Mouse (Mus musculus): ENCODE measurements at regions not wholly inside any gene's neighbourhood (a gene's known extent, or its start where the extent isn't known, plus 50 kb on each side); places are given as distances from the start of the nearest gene placed in this dataset.
"Not testable (repeated sequence)": the region's sequence is repeated elsewhere in the genome, so short reads cannot be mapped to it uniquely, and the experiment has no call there.

DNA sequence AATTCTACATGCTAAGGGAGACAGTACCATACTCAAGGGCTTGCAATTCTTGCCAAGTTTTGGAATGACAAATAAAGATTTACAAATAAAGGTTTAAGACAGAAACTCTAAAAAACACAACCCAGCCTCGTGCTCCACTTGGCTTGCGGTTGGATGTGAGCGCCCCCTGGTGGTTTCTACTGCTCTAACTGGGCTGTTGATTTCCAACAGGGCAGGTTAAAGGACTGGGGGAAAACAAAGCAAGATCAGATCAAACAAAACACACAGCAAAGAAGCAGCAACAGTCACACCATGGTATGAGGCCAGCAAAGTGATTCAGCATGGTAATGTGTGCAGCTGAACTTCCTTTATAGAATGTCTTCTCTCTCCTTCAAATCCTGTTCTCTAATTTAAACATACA lies 339.2 kb downstream of the Adam3 start:
- peak in 1 of 2 experiments; percentile 72 for DNase-seq

DNA sequence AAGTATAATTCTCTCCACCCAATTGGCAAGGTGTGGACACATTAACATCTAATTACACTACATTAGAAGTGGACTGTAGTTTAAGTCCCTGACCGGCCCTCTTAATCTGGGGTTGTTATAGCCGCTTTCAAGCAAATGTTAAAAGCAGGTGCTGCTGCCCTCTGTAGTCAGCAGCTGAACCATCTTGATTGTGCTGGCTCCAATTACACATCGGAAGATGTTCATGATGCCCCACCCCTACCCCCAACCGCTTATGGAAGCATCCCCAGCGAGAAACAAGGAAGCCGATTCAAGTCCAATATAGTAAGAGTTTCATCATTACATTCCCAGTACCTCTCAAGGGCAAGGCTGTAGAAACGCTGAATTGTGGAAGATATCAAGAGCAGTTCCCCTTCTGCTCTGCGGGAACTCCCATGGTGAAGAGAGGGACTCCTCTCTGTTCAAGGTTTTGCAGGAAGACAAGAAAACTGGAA lies 341.7 kb downstream of the Adam3 start:
- DNase-seq, result no peak

DNA sequence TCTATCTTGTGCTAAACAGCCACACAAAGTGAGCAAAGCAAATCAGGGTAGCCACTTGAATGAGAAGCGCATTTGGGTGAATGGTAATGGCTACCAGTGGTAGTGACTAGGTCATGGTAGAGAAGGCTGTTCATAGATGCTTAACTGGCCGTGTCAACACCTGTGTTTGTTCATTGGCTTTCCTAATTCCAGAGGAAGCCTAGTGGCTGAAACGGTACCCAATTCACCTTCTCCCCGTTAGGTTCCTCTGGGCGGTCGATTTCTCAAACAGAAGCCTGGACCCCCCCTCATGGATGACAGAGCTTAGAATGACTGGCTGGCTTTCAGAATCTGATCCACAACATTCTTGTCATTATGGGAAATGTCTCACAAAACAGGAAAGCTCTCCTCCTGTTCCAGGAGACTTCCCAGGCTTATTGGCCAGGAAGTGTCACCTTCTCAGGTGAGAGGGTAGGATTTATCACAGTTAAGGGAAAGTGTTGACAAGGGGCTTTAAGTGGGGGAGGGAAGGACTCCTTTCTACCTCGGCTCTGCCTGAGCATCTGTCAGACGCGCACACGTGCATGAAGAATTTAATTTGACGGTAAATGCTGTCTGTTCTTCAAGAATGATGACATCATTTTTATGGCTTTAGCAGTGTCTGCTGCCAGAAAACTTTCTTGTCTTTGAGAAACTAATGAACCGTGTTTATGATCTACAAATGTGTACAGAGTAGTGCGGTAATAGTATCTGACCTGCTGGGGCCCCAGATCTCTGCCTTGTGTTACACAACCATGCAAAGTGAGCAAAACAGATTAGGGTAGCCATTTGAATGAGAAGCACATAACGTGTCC lies 342.3 kb downstream of the Adam3 start:
- no peak for DNase-seq

DNA sequence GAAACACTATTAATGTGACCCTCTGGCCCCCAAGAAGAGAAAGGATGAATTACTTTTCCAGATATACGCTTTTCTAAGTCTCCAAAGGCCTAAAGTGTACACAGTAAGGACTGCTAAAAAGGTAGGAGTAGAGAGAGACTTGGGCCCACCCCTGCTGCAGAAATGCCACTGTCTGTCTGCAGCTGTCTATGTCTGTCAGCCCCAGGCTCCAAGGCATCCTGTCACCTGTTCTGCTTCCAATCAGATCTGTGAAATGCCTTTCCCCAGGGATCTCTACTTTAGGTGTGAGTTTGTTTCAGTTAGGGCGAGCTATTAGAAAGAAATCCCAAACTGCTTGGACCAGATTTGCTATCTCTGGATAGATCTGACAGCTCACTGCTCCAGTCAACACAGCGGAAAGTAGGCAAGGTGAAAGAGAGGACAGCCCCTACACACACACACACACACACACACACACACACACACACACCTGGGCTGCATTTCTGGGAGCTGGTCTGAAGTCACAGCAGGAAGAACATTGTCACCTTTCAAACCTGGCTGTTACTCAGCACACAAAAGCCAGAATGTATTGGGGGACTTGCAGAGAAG lies 343.9 kb downstream of the Adam3 start:
- DNase-seq, result no peak

DNA sequence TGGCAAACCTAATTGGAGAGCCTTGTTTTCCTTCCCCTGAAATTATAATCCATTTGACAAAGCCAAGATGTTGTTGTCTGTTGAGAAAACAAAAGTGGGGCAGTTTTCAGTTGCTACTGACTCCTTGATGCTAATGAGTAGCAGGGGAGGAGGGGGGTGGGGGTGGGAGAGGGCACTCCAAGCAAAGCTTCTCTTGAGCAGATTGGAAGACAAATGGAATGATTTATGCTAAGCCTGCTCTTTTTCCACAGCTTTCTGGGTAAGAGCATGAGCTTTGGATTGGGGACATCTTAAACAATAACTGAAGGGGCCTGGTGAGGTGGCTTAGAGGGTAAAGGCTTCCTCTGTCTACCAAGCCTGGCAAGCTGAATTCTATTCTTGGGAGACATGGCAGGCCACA lies 347.6 kb downstream of the Adam3 start:
- DNase-seq, result no peak

DNA sequence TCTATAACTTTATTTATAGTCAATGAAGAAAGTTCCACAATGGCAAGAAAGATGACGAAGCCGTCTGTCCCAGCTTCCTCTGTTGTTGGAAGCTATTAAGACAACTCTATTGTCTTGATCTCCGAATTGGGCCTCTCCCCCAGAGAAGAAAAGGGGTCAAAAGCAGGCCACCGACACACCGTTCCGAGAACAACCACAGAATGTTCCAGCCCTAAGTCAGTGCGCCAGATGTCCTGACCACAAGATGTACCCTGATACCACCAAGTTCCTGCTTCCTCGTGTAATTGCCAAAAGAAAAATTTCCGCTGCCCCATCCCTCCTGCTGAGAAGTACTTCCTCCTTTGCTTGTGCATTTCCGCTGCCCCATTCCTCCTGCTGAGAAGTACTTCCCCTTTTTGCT lies 348.8 kb downstream of the Adam3 start:
- not testable (repeated sequence) for DNase-seq

DNA sequence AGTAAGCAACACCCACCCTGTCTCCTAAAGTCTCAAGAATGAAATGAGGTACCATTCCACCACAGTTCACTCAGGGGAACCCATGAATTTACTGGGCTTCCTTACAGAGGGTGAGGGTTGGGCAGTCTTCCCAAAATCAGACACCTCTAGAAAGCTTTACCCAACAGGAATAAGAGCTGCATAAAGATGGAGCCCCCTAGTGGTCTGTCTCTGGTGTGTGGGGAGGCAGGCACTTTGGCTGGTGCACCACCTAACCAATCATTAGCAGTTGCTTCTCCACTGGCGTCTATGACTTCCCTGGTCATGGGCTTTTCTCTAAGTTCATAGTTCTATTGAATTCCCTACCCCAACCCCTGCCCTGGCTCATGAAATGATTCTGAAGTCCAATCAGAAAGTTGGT lies 351.1 kb downstream of the Adam3 start:
- peak in 1 of 2 experiments; percentile 16 for DNase-seq

DNA sequence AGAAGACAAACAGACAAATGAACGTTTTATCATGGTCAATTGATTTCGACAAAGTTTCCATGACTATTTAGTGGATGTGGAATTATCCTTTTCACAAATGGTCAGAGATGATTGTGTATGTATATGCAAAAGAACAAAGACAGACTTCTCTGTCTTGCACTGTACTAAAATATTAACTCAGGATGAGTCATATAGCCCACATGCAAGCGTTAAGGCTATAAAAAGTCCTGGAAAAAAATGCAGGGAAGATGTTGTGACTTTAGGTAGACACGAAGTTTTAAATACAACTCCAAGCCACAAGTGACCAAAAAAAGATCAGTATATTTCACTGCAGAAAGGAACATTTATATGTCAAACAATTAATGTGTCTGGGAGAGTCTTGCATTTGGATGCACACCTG lies 353.6 kb downstream of the Adam3 start:
- no peak for DNase-seq

DNA sequence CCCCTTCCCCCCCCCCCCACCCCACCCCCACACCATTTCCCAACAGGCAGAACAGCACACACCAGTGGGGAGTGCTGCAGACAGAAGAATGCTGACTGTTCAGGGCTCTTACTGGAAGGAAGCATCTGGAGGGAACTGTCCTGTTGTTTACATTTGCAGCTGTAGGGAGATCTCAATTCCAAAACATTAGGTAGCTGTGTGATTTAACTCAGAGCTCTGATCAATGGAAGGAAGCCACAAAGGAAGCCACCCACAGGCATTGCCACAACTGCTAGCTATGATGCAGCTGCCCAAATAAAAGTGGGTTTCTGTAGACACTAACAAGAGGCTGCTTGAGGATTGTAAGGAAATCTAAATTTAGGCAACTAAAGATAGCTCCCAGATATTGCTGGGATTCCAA lies 359.7 kb downstream of the Adam3 start:
- DNase-seq, result no peak

DNA sequence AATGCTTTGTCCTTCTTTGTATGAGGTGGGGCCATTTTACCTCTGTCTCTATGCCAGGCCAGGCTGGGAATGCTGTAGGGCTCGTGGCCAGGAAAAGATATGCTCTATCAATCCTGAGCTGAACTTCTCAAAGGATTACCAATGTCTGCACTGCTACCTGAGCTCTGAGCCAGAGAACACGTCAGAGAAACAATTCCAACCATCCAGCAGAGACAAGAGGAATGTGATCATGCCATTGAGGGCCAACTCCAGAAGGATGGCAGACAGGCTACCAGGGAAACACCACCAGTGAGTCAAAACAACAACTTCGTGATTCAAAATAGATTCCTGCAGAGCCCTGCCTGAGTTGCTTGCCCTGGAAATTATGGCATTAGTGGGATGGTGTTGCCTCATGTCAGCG lies 361.0 kb downstream of the Adam3 start:
- DNase-seq, result no peak

DNA sequence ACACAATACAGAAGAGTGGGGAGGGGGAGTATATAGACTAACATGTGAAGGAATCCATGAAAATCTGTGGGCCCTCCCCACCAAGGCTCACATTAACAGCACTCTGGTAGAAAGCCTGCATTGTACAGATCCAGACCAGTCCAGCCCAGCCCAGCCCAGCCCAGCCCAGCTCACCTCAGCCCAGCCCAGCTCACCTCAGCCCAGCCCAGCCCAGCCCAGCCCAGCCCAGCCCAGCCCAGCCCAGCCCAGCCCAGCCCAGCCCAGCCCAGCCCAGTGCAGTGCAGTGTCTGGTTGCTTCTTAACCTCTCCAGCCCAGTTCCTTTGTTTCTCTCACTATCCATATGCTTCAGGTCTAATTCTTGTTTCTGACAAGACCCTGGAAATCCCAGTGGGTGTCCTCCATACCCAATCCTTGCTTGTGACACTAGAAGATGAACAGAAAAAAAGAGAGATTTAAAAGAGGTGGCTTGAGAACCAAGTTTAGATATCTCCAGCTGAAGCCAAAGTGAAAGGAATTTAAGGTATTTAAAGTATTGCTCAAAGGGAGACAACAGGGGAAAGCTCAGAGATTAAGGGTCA lies 366.5 kb downstream of the Adam3 start:
- no peak for DNase-seq

DNA sequence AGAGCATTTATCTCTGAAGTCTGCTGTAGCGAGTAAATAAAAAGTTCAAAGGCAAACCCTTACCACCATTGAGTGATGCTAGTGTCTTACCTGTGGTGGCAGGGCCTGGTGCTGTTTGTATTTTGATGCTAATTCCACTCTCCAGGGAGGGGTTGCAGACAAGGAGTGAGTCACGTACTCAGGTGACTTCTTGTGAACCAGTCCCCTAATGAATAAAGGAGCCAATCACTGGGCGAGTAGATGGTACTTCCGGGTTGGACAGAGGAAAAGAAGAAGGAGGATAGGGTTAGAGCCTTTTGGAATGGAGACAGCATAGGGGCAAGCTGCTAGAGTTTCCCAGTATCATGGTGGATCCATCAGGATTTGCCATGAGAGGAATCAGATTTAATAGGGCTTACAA lies 370.5 kb downstream of the Adam3 start:
- DNase-seq, result no peak

DNA sequence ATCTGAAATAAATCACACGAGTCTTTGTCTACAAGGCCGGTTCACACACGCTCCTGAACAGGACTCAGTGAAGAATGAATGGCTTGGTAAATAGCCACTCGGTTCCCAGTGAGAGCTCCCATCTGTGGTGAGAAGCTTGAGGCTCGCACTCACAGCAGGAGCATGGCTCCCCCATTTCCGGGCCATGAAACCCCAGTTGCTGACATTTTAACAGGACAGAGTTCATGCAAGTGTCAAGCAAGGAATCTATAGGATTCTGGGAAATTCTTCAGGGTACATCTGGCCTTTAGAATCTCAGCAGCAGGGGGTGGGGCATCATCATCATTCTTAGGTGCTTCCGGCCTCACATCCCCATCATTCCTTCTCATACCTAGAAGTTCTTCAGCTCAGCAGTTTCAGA lies 371.8 kb downstream of the Adam3 start:
- no peak for DNase-seq

DNA sequence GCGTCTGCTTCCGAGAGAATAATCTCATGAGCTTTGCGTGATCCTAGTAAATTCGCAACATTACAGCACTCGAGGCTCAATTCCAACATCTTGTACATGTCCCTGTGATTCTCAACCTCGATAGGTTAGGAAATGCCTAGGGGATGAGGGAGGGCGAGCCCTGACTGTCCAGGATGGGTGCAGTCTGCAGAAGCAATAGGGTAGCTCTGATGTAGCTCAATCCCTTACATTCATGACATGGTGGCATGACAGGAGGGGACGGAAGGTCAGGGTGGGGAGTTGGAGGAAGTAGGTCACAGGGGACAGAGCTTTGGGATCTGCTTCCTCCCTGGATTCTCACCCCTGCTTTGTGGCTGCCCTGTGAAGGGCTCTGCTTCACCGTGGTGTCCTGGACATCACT lies 373.3 kb downstream of the Adam3 start:
- DNase-seq, result no peak

DNA sequence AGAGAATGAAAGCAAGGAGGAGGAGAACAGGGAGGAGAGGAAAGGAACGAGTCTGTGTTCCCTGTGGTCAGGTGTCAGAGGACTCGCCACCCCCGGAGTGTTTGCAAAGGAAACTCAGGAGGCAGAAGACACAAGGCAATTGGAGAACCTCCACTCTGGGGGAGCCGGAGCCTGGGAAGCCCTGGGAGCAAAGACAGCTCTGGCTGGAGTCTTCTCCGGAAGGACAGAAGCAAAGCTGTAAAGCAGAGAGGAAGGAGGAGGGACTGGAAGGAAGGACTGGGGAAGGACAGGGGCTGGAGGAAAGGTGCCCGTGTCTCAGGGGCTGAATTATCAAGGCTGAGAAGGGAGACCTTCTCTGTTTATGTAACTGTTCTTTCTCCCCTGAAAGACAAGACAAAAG lies 373.9 kb downstream of the Adam3 start:
- no peak for DNase-seq

DNA sequence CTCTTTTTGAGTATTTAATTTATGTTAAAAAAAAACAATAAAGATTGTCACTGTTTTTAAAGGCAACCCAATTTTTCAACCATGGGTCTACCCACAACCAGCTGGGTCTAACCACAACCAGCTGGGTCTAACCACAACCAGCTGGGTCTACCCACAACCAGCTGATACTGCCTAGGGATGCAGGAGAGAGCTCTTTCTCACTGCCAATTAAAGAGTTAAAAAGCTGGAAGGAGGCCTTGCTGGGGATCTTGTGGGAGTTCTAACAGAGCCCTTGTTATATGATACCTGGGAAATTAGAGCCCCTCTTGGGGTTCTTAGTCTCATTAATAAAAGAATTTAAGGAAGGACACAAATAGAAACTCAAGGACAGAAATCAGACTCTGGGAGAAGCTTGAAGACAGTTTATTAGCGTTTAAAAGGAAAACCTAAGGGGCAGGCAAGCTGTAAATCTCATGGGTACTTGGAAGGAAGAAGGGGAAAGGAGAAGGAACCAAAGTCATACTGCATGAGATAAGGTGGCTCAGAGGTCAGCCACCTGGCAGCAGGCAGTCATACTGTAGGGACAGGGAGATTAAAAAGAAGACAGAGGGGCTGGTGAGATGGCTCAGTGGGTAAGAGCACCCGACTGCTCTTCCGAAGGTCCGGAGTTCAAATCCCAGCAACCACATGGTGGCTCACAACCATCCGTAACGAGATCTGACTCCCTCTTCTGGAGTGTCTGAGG lies 379.1 kb downstream of the Adam3 start:
- DNase-seq, result no peak

DNA sequence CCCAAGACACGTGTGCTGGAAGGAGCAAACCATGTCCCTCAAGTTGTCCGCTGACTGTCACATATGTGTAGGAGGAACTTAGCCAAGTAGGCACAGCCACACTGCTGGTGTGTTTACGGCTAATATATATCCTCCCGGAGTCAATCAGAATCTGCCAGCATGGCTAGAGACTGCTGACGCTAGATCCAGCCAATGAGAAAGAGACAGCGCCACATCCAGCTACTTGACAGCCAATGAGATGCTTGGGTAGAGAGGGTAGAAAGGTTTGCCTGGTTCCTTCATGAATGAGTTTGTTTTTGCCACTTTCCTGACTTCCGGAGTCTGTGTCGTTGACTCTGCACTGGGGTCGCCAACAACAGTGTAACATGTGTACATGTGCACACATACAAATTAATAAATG lies 387.0 kb downstream of the Adam3 start:
- DNase-seq, result no peak

DNA sequence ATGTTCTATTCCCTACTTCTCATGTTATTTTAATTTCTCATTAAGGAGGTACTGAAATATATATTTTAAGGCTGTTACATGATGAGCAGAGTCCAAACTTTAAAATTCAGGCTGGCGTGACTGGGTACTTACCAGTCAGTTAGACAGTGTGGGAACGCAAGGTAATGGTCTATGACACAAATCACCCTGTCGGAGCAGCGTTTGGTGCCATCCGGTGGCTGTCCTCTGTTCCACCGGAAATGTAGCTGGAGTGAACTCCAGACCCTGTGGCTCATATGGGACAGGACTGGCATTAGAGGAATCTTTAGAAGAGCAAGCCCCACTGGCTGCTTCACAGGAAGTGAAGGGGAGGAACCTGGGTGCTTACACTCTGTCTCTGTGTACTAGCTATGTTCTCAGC lies 388.0 kb downstream of the Adam3 start:
- no peak for DNase-seq

DNA sequence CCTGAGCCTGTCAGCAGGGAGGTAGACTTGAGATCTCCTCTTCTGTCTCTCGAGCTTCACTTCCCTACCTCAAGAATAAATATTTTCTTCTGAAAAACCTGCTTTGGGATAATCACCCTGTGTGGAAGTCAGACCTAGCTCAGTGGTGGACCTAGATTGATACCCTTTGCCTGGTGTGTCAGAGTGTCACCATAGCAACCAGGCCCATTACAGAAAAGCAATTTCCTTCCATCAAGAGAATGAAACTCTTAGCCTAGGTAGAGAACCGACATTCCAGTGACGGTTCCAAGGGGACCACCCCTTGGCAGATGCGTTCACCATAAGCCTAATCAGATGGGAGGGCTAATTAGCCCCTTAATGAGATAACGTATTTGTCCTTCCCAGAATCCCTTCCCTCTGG lies 389.9 kb downstream of the Adam3 start:
- DNase-seq, result no peak

DNA sequence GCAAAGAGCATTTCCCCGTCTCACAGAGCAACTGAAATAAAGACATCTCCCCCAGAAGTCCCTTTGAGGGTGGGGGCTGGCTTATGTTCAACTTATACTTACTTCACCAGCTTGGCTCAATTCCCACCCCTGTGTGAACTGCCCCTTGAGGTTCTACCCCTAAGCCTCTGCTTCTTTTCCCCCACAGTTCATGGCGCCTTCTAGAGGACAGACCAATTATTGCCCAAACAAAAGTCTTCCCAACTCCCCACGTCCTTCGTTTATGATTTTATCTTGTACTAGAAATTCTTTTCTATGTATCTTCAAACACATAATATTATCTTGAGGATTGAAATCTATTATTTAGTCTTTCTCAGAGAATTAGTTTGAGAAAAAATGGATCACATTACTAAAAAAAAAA lies 391.9 kb downstream of the Adam3 start:
- no peak for DNase-seq

DNA sequence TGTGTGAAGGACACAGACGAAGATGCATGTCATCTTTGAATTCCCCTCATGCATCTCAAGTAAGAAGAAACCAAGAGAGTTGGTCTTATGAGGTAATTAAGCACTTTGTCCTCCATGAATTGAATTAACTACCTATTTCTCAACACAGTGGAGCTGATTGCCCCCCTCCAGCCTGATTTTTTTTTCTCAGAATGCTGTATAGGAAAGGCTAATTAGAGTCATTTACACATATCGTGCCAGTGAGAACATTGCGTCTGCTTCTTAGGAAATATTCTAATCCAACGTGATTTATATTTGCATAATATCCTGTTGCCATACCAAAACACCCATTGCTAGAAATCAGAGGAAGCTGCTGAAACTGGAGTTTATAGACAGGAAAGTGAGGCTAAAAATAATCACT lies 414.8 kb downstream of the Adam3 start:
- no peak for DNase-seq

DNA sequence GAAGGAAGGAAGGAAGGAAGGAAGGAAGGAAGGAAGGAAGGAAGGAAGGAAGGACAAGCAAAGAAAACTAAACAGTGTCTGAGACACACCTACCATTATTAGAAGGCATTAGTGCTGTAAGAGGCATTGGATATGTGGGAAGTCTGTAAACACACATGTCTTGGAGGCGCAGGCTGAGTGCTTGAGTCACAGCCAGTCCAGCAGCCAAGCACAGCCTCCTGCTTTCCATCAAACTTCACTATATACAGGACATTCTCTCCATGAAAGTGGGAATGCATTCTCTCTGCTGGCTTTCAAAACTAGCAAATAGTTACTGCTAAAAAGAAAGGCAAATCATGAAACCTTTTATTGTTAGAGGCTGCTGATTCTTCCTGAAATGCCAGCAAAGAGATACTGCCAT lies 431.1 kb downstream of the Adam3 start:
- no peak for DNase-seq

DNA sequence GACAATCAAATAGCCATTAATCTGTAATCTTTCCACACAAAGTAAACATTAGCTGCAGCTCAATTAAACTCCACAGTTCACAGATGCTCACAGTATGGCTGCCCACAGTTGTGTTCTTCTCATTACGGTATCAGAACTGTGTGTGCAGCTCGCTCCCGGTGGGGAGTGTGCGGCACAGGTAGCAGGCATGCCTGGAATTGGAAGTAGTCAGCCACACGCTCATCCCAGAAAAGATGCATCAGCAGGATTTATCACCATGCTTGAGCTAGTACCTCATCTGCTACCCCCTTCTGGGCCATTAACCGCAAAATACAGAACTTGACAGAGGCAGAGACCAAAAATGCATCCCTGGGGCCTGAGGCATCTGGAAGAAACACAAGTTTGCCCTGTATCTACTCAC lies 437.8 kb downstream of the Adam3 start:
- no peak for DNase-seq

DNA sequence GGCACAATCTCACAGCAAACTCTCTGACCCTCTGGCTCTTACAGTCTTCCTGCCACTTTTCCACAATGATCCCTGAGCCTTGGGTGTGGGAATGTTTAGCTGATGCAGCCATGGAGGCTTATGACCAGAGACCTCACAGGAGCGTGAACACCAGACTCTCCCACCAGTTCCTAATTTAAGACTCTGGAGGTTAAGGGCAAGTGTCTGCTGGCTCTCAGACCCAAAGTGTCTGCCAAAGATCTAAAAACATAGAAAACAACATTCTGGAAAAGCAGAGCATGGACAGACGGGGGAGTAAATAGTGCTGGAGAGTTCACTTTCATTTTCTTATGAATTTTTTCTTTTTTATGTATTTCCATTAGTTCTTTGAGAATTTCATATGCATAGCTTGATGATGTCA lies 440.7 kb downstream of the Adam3 start:
- DNase-seq, result peak; percentile 3 to 14
